Mouse (Mus musculus) midbrain, embryonic 16.5 days (tissue): ENCODE measurements around the gene Fam19a3. TPM values are rescaled to one million over a fixed set of nuclear protein-coding genes. Genes with fewer than 3 reads are reported as not detected.

ENCODE experiments used
- ATAC-seq: fragments of 200-750 bp; cut with Nextera tagmentation; 2 replicates; pipeline ENCODE4 v1.8.0; 2017; ENCODE audit warnings: moderate TSS enrichment
- H3K27ac ChIP-seq: fragments of 300-500 bp; sonication (generic); 2 replicates; pipeline ENCODE4 v1.5.1; 2014; ENCODE audit warnings: mild to moderate bottlenecking, low read length, mixed read lengths
- H3K27me3 ChIP-seq: fragments of 300-500 bp; sonication (generic); 2 replicates; pipeline ENCODE4 v1.6.1; 2014; ENCODE audit warnings: low read depth, low read length, mixed read lengths; ENCODE audit not compliant: control insufficient read depth, insufficient read depth
- H3K36me3 ChIP-seq: fragments of 300-500 bp; sonication (generic); 2 replicates; pipeline ENCODE4 v1.6.1; 2014; ENCODE audit warnings: mild to moderate bottlenecking, low read length, moderate library complexity, mixed read lengths; ENCODE audit not compliant: control insufficient read depth, insufficient read depth
- H3K4me1 ChIP-seq: fragments of 300-500 bp; sonication (generic); 2 replicates; pipeline ENCODE4 v1.6.1; 2014; ENCODE audit warnings: mild to moderate bottlenecking, low read length, mixed read lengths; ENCODE audit not compliant: control insufficient read depth, insufficient read depth
- H3K4me2 ChIP-seq: fragments of 300-500 bp; sonication (generic); 2 replicates; pipeline ENCODE4 v1.6.1; 2014; ENCODE audit warnings: mild to moderate bottlenecking, low read length, mixed read lengths
- H3K4me3 ChIP-seq: fragments of 300-500 bp; sonication (generic); 2 replicates; pipeline ENCODE4 v1.5.1; 2014; ENCODE audit warnings: low read depth, mild to moderate bottlenecking, low read length, moderate library complexity, mixed read lengths
- H3K9ac ChIP-seq: fragments of 300-500 bp; sonication (generic); 2 replicates; pipeline ENCODE4 v1.6.1; 2014; ENCODE audit warnings: low read depth, low read length, mixed read lengths
- H3K9me3 ChIP-seq: fragments of 300-500 bp; sonication (generic); replicated peaks from 2 replicates; pipeline ENCODE4 v1.6.1; 2014; ENCODE audit warnings: mild to moderate bottlenecking, low read length, mixed read lengths; ENCODE audit not compliant: control insufficient read depth, poor library complexity, severe bottlenecking
- WGBS: fragments of 180-500 bp; shearing (Covaris S2); extraction: QIAGEN DNeasy Blood & Tissue Kit; methylation state at CpG from one replicate; pipeline ENCODE4 v1.1.7; 2014; 5-methylcytosine and 5-hydroxymethylcytosine counted together
- polyA plus RNA-seq: library from polyadenylated mRNA; unstranded; fragments of >200 nt; fragmentation: Nextera tagmentation; extraction: Ambion mirVana; gene quantifications from 2 replicates; pipeline ENCODE4 v1.2.1, GENCODE M21; 2015

Gene Fam19a3
- polyA plus RNA-seq, 1 experiment from 2014 or later: not detected

- Histone ChIP-seq H3K9me3 (no peaks in the 10 kb centered on the region), H3K27ac (no peak overlapping the region)
These were observed 13.4 kb upstream of the Fam19a3 start for GRCm38 (mm10) chr3:104794953-104795470.

GRCm38 (mm10) chr3:104793871-104794828, 12.5 kb upstream of the Fam19a3 start:
- Histone ChIP-seq H3K4me1 (no peaks in the 10 kb centered on the region), H3K9me3 (no peaks in the 10 kb centered on the region), H3K4me2 (no peak overlapping the region), H3K36me3 (no peaks in the 10 kb centered on the region), H3K27ac (no peak overlapping the region), H3K4me3 (no peak overlapping the region), H3K9ac (no peak overlapping the region), H3K27me3 (peaks cover 5% of the 10 kb centered on the region; the same call in 1 of the 2 replicates)
- 59% methylated on average over 20 of the region's 20 CpGs for WGBS
- ATAC-seq: peak; percentile 63

More at GRCm38 (mm10) chr3:104794953-104795470, 13.4 kb upstream of the Fam19a3 start:
- ATAC-seq: no peak
- Histone ChIP-seq H3K4me3 (no peak overlapping the region), H3K27me3 (no peaks in the 10 kb centered on the region), H3K4me2 (no peak overlapping the region), H3K9ac (no peak overlapping the region), H3K36me3 (no peaks in the 10 kb centered on the region), H3K4me1 (no peaks in the 10 kb centered on the region)
- 81% methylated on average over 11 of the region's 12 CpGs for WGBS

GRCm38 (mm10) chr3:104792360-104793270, 11.0 kb upstream of the Fam19a3 start:
- Histone ChIP-seq H3K27ac (no peak overlapping the region), H3K9me3 (no peaks in the 10 kb centered on the region), H3K4me3 (no peak overlapping the region), H3K36me3 (no peaks in the 10 kb centered on the region), H3K9ac (no peak overlapping the region), H3K27me3 (peaks cover 7% of the 10 kb centered on the region; the same call in 1 of the 2 replicates), H3K4me1 (no peaks in the 10 kb centered on the region), H3K4me2 (no peak overlapping the region)
- 81% methylated on average over 15 of the region's 15 CpGs for WGBS
- no peak for ATAC-seq

- Histone ChIP-seq H3K36me3 (no peaks in the 10 kb centered on the region), H3K4me2 (no peak overlapping the region), H3K9ac (no peak overlapping the region), H3K9me3 (no peaks in the 10 kb centered on the region), H3K27me3 (peaks cover 7% of the 10 kb centered on the region), H3K27ac (no peak overlapping the region), H3K4me1 (no peaks in the 10 kb centered on the region), H3K4me3 (no peak overlapping the region)
- no peak for ATAC-seq
- WGBS: 94% methylated on average over 8 of the region's 8 CpGs
These were observed 10.0 kb upstream of the Fam19a3 start for GRCm38 (mm10) chr3:104791671-104792070.

- Histone ChIP-seq H3K9ac (no peak overlapping the region), H3K27me3 (peaks cover 7% of the 10 kb centered on the region), H3K4me3 (no peak overlapping the region), H3K4me1 (no peaks in the 10 kb centered on the region), H3K36me3 (no peaks in the 10 kb centered on the region), H3K9me3 (no peaks in the 10 kb centered on the region), H3K4me2 (peak overlapping the region; percentile 76), H3K27ac (no peak overlapping the region)
- WGBS: 20% methylated on average over 4 of the region's 4 CpGs
- no peak for ATAC-seq
These were observed 9.4 kb upstream of the Fam19a3 start for GRCm38 (mm10) chr3:104791017-104791416.

- no peak overlapping the region for H3K9ac ChIP-seq
- no peaks in the 10 kb centered on the region for H3K36me3 ChIP-seq
- no peak overlapping the region for H3K4me3 ChIP-seq
- H3K4me1 ChIP-seq: no peaks in the 10 kb centered on the region
- H3K27me3 ChIP-seq: peaks cover 7% of the 10 kb centered on the region
- peak overlapping the region; percentile 76 for H3K4me2 ChIP-seq
- no peak overlapping the region for H3K27ac ChIP-seq
- WGBS: 31% methylated on average over 6 of the region's 6 CpGs
- no peak for ATAC-seq
- H3K9me3 ChIP-seq: no peaks in the 10 kb centered on the region
These were observed 8.8 kb upstream of the Fam19a3 start for GRCm38 (mm10) chr3:104790401-104790937.

- Histone ChIP-seq H3K4me2 (peak overlapping the region; percentile 76), H3K4me1 (no peaks in the 10 kb centered on the region), H3K9me3 (no peaks in the 10 kb centered on the region), H3K27ac (no peak overlapping the region), H3K9ac (no peak overlapping the region), H3K36me3 (no peaks in the 10 kb centered on the region), H3K4me3 (peak overlapping the region; percentile 42), H3K27me3 (peaks cover 12% of the 10 kb centered on the region)
- WGBS: 45% methylated on average over 13 of the region's 13 CpGs
- no peak for ATAC-seq
These were observed 8.2 kb upstream of the Fam19a3 start for GRCm38 (mm10) chr3:104789822-104790221.

- Histone ChIP-seq H3K36me3 (no peaks in the 10 kb centered on the region), H3K4me1 (no peaks in the 10 kb centered on the region), H3K9me3 (no peaks in the 10 kb centered on the region), H3K27me3 (peaks cover 16% of the 10 kb centered on the region), H3K27ac (no peak overlapping the region), H3K4me3 (peak overlapping the region; percentile 42), H3K9ac (peak overlapping the region; percentile 57), H3K4me2 (peak overlapping the region; percentile 76)
- peak; percentile 13; the same call in 1 of the 2 replicates for ATAC-seq
- 2% methylated on average over 10 of the region's 10 CpGs for WGBS
These were observed 7.6 kb upstream of the Fam19a3 start for GRCm38 (mm10) chr3:104789312-104789605.
